Mouse (Mus musculus) embryonic facial prominence, embryonic 13.5 days (tissue): ENCODE results near the gene Gm13290. TPM values are rescaled to one million over a fixed set of nuclear protein-coding genes. Genes with fewer than 3 reads are reported as not detected.
"Not testable (repeated sequence)": the region's sequence is repeated elsewhere in the genome, so short reads cannot be mapped to it uniquely, and the experiment has no call there.

Source experiments
- ATAC-seq: fragments of 200-750 bp; cut with Nextera tagmentation; 2 replicates; pipeline ENCODE4 v1.8.0; 2017; ENCODE audit warnings: low read depth; ENCODE audit not compliant: insufficient number of reproducible peaks, insufficient read depth, low FRiP score, low TSS enrichment
- H3K27ac ChIP-seq: fragments of 300-500 bp; sonication (generic); 2 replicates; pipeline ENCODE4 v1.5.1; 2015; ENCODE audit warnings: moderate library complexity, mild to moderate bottlenecking, inconsistent platforms
- H3K27me3 ChIP-seq: fragments of 300-500 bp; sonication (generic); 2 replicates; pipeline ENCODE4 v1.6.1; 2015; ENCODE audit warnings: mild to moderate bottlenecking, inconsistent platforms
- H3K36me3 ChIP-seq: fragments of 300-500 bp; sonication (generic); 2 replicates; pipeline ENCODE4 v1.6.1; 2015; ENCODE audit warnings: mild to moderate bottlenecking, inconsistent platforms
- H3K4me1 ChIP-seq: fragments of 300-500 bp; sonication (generic); 2 replicates; pipeline ENCODE4 v1.6.1; 2015; ENCODE audit warnings: inconsistent platforms
- H3K4me2 ChIP-seq: fragments of 300-500 bp; sonication (generic); 2 replicates; pipeline ENCODE4 v1.6.1; 2015; ENCODE audit warnings: moderate library complexity, mild to moderate bottlenecking, inconsistent platforms
- H3K4me3 ChIP-seq: fragments of 300-500 bp; sonication (generic); 2 replicates; pipeline ENCODE4 v1.5.1; 2015; ENCODE audit warnings: mild to moderate bottlenecking, inconsistent platforms
- H3K9ac ChIP-seq: fragments of 300-500 bp; sonication (generic); 2 replicates; pipeline ENCODE4 v1.6.1; 2015; ENCODE audit warnings: mild to moderate bottlenecking, inconsistent platforms
- H3K9me3 ChIP-seq: fragments of 300-500 bp; sonication (generic); 2 replicates; pipeline ENCODE4 v1.6.1; 2016; ENCODE audit warnings: inconsistent platforms
- WGBS: fragments of 180-500 bp; shearing (Covaris S2); methylation state at CpG from one replicate; pipeline ENCODE4 v1.1.7; 2015; ENCODE audit warnings: mixed read lengths; 5-methylcytosine and 5-hydroxymethylcytosine counted together
- polyA plus RNA-seq: library from polyadenylated mRNA; unstranded; fragments of >200 nt; fragmentation: Nextera tagmentation; extraction: Ambion mirVana; gene quantifications from 2 replicates; pipeline ENCODE4 v1.2.1, GENCODE M21; 2015

Gm13290 gene
- polyA plus RNA-seq, result 0.46 and 0.70 TPM in 2 replicates

DNA sequence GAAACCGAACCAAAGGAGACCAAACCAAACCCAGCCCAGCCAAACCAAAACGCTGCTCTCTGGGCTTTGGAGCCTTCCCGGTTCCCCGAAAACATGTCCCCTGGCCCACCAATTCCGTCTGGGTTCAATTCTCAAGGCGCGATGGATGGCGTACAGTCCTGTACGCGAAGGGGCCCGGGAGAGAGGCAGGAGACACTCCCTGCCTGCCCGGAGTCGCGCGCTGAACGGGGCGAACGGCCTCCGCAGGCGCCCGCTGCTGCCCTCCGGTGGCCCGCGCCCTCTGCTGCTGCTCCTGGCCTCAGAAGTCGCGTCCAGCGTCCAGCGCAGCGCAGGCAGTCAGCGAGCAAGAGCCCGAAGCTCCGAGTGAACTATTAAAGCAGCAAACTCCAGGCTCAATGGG, at the start of gene Gm13290:
TSS of gene Gm13290 (plus strand) at position 301 of the 400 bp plus-strand sequence.
- WGBS, result no CpG with 5 or more reads among the region's 32 CpGs

DNA sequence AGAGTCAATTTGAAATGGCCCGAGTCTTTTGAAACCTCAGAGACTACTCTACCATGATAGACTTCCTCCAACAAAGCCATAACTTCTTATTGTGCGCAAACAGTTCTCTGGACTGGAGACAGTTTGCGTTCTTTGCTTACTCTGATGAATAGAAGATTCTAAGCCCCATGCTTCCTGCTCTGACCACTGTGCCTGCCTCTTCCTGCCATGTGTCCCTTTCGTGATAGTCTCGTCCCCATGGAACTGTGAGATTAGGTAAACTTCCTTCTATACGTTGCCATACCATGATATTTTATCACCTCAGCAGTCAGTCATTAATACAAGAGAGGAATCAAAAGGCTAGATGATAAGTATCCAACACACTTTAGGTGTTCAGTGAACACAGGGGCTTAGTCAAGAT, 46.9 kb upstream of the Gm13290 start:
- H3K27me3 ChIP-seq, result no peaks in the 10 kb centered on the region
- no peak overlapping the region for H3K9ac ChIP-seq
- no peak overlapping the region for H3K4me2 ChIP-seq
- H3K9me3 ChIP-seq, result no peaks in the 10 kb centered on the region
- ATAC-seq, result no peak
- WGBS, result 86% methylated on average over 6 of the region's 6 CpGs
- no peaks in the 10 kb centered on the region for H3K36me3 ChIP-seq
- H3K4me3 ChIP-seq, result no peak overlapping the region
- H3K4me1 ChIP-seq, result no peaks in the 10 kb centered on the region
- H3K27ac ChIP-seq, result no peak overlapping the region

More for the DNA sequence above, at the start of gene Gm13290:
- H3K9ac ChIP-seq, H3K4me1 ChIP-seq, H3K4me3 ChIP-seq, H3K27me3 ChIP-seq, ATAC-seq, H3K4me2 ChIP-seq, H3K36me3 ChIP-seq, H3K9me3 ChIP-seq, H3K27ac ChIP-seq: not testable (repeated sequence)

DNA sequence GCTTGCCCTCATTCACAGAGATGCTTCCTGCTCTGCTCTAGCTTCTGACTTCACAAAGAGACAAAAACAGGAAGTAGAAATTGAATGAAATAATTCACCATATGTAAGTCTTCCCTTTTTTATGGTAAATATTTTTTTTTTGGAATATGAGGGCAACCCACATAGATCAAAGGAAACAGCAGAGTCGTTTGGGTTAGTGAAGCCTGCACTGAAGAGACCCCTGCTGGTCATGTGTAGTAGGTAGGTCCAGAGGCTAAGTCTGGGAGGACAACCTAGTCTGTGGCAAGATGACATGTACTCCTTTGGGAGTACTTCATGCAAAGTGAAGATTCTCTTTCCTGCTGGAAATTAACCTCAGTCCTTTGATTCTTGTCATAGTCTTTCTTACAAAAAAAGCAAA, 46.3 kb upstream of the Gm13290 start:
- Histone ChIP-seq H3K4me3 (no peak overlapping the region), H3K9ac (no peak overlapping the region), H3K27ac (no peak overlapping the region), H3K27me3 (no peaks in the 10 kb centered on the region), H3K36me3 (no peaks in the 10 kb centered on the region), H3K4me2 (no peak overlapping the region), H3K4me1 (no peaks in the 10 kb centered on the region), H3K9me3 (no peaks in the 10 kb centered on the region)
- WGBS, result 2% methylated on average over 1 of the region's 1 CpGs
- no peak for ATAC-seq

DNA sequence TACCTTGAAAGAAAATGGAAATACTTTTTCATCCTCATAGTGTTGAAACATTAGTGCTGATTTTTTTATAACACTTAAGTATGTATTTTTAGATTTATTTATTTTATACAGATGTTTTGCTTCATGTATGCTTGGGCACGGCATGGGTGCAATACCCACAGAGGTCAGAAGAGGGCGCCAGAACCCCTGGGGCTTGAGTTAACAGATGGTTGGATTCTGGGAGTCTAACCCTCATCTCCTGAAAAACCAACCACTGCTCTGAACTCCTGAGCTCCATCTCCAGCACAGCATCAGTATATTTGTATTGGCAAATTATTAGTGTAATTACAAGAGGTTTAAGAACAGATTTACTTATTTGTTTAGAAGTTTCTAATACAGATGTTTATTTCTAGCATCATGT, 35.2 kb upstream of the Gm13290 start:
- Histone ChIP-seq H3K9ac (no peak overlapping the region), H3K4me1 (no peaks in the 10 kb centered on the region), H3K36me3 (no peaks in the 10 kb centered on the region), H3K4me3 (no peak overlapping the region), H3K9me3 (no peaks in the 10 kb centered on the region), H3K27me3 (no peaks in the 10 kb centered on the region), H3K27ac (no peak overlapping the region), H3K4me2 (no peak overlapping the region)
- 1% methylated on average over 2 of the region's 2 CpGs for WGBS
- no peak for ATAC-seq

DNA sequence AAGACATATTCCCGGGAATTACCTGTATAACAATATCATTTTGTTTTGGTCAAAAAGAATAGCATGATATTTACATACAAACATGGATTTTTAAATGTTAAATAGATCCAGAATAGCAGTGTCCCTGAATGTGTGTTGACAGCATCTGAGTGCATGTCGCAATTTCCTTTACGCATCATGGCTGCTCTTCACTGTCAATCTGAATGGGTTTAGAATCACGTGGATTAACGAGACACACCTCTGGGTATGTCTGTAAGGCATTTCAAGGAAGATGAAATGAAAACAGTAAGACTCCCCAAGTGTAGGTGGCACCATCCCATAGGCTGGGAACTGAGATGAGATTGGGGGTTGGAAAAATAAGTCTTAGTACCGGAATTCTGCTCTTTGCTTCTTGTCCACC, 34.6 kb upstream of the Gm13290 start:
- Histone ChIP-seq H3K27me3 (no peaks in the 10 kb centered on the region), H3K27ac (no peak overlapping the region), H3K36me3 (no peaks in the 10 kb centered on the region), H3K9ac (no peak overlapping the region), H3K4me2 (no peak overlapping the region), H3K4me1 (no peaks in the 10 kb centered on the region), H3K9me3 (no peaks in the 10 kb centered on the region), H3K4me3 (no peak overlapping the region)
- WGBS, result 88% methylated on average over 6 of the region's 6 CpGs
- ATAC-seq, result no peak

DNA sequence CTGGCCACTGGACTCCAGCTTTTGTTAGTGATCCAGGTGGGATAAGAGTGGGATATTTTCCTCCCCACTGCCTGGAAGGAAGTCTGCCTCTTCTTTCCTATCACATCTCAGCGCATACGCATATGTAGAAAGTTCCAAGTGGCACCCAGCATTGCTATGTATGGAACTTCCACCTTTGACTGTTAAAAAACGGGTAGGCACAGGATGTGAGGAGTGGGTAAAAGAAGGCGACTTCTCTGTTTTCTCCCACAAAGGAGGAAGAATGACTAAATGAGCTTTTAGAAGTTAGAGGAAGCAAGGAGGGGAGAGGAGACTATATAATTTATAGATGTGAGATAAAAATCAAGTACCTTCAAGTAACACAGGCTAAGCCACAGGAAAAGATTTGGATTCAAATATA, 32.2 kb upstream of the Gm13290 start:
- H3K27me3 ChIP-seq, result no peaks in the 10 kb centered on the region
- no peaks in the 10 kb centered on the region for H3K4me1 ChIP-seq
- no peaks in the 10 kb centered on the region for H3K36me3 ChIP-seq
- no peak for ATAC-seq
- no peak overlapping the region for H3K9ac ChIP-seq
- WGBS, result 91% methylated on average over 4 of the region's 4 CpGs
- H3K9me3 ChIP-seq, result no peaks in the 10 kb centered on the region
- no peak overlapping the region for H3K27ac ChIP-seq
- H3K4me2 ChIP-seq, result no peak overlapping the region
- H3K4me3 ChIP-seq, result no peak overlapping the region

DNA sequence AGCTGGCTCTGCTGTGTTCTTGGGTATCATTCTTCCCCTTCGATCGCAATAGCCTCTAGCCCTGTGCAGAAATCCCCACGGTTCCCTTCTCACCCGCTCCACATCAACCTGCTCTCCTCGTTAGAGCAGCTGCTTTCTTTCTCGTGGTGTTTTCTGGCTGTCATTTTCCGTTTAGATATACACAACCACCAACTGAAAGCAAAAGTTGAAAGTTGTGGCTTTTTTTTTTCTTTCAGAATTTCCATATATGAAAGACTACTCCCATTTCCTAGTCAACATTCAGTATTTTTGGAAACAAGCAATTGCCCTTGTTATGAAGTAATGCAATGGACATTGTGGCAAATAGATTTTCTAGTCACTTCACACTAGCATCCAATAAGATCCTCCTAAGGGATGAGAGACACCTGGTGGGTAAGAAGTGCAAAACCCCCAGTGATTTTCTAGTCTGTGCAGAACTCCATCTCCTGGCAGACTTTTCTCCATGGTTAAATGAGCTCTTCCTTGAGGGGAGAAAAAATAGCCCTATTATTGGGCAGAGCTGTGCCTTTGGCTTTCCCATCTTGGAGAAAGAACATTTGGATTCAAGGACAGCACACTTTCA, 30.8 kb upstream of the Gm13290 start:
- Histone ChIP-seq H3K27me3 (no peaks in the 10 kb centered on the region), H3K9ac (no peak overlapping the region), H3K4me1 (no peaks in the 10 kb centered on the region), H3K36me3 (no peaks in the 10 kb centered on the region), H3K27ac (no peak overlapping the region), H3K9me3 (no peaks in the 10 kb centered on the region), H3K4me2 (no peak overlapping the region), H3K4me3 (no peak overlapping the region)
- ATAC-seq, result no peak
- WGBS, result 62% methylated on average over 7 of the region's 7 CpGs

DNA sequence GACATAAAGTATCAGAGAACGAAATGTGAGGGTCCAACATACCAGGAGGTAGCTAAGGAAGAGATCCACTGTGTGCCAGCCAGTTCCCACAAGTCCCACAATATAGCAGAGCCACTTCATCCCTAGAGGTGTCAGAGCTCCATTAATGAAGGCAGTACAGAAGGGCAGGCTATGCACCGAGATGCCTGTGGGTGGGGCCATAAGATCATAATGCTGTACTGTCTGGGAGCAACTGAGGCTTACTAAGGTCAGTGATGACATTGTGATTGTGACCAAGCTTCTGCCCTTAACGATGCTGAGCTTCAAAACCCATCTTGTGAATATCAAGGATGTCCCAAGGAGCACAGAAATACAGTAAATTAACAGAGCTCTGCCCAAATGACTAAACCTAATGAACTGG, 29.4 kb upstream of the Gm13290 start:
- no peak overlapping the region for H3K27ac ChIP-seq
- H3K36me3 ChIP-seq, result no peaks in the 10 kb centered on the region
- H3K27me3 ChIP-seq, result no peaks in the 10 kb centered on the region
- H3K9ac ChIP-seq, result no peak overlapping the region
- no peaks in the 10 kb centered on the region for H3K9me3 ChIP-seq
- WGBS, result 73% methylated on average over 3 of the region's 3 CpGs
- no peak overlapping the region for H3K4me3 ChIP-seq
- ATAC-seq, result no peak
- no peaks in the 10 kb centered on the region for H3K4me1 ChIP-seq
- no peak overlapping the region for H3K4me2 ChIP-seq

DNA sequence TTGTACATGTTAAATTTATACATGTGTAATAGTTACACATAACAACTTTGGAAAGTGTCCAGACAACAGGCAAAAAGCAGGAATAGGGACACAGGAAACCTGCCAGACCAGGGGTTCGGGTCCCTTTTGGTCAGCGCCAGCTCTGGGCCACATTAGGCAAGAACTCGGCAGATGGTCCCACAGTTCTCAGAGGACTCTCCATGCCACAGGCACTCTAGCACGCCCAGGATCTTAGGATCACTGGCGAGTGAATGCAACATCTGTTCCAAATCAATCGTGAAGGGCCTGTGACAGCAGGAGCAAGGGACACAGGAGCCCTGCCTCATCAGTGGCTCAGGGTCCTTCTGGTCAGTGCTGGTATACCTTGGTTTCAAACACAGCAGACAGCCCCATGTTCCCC, 23.7 kb upstream of the Gm13290 start:
- Histone ChIP-seq H3K27me3 (no peaks in the 10 kb centered on the region), H3K27ac (no peak overlapping the region), H3K4me3 (no peak overlapping the region), H3K4me2 (no peak overlapping the region), H3K4me1 (no peaks in the 10 kb centered on the region), H3K9ac (no peak overlapping the region), H3K9me3 (no peaks in the 10 kb centered on the region), H3K36me3 (no peaks in the 10 kb centered on the region)
- 28% methylated on average over 6 of the region's 6 CpGs for WGBS
- no peak for ATAC-seq

DNA sequence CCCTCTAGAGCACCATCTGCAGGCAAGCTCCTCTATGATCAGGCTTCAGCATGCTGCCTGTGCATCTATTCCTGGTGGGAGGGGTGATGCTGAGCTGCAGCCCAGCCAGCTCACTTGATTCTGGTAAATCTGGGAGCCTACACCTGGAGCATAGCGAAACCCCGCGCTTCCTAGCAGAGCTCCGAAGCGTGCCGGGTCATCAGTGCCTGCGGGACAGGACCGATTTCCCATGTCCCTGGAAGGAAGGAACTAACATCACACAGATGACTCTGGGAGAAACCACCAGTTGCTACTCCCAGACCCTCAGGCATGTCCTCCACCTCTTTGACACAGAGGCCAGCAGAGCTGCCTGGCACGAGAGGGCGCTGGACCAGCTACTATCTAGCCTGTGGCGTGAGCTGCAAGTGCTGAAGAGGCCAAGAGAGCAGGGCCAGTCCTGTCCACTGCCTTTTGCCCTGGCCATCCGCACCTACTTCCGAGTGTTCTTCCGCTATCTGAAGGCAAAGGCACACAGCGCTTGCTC, 18.8 kb upstream of the Gm13290 start, which contains the start of gene Gm13271:
TSS of gene Gm13271 (plus strand) at position 51 of the 523 bp plus-strand sequence.
- H3K9ac ChIP-seq, H3K4me3 ChIP-seq, H3K36me3 ChIP-seq, ATAC-seq, H3K27ac ChIP-seq, H3K27me3 ChIP-seq, H3K4me2 ChIP-seq, H3K9me3 ChIP-seq, H3K4me1 ChIP-seq: not testable (repeated sequence)
- WGBS, result 67% methylated on average over 15 of the region's 15 CpGs

DNA sequence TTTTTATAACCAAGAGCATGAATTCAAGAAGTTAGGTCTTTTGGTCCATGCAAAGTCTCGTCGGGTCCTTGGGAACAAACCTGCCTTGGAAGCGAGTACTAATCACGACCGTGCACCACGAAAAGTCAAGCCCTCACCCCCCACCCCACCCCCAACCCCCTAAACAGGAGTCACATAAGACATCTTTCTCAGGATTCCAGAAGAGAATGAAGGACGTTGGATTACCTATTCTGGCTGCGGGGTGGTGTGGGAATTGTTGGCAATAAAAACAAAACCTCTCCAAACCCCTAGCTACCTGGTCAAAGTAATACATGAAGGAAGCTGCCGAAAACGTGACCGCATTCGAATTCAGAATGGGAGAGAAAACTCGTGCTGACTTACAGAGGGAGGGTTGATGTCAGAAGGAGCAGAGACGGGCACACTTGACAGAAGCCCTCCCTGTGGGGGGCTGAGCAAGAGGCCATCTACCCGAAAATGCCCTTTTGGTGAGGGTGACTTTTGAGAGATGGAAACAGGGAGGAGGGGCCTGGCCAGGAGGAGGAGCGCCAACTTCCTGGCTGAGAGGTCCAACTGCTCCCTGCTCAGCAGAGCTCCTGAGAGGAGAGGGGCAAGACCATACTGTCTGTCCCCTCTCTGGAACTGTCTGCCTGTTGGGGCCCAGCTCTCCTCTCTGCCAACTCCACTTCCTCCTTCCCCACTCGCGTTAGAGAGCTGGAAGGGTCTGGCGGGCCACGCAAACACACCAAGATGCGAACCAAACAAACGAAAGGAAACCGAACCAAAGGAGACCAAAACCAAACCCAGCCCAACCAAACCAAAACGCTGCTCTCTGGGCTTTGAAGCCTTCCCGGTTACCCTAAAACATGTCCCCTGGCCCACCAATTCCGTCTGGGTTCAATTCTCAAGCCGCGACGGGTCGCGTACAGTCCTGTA, 16.8 kb upstream of the Gm13290 start:
- H3K27me3 ChIP-seq, ATAC-seq, H3K4me1 ChIP-seq, H3K9me3 ChIP-seq, H3K36me3 ChIP-seq: not testable (repeated sequence)
- Histone ChIP-seq H3K4me3 (peak overlapping the region; percentile 55), H3K9ac (peak overlapping the region; percentile 78), H3K4me2 (peak overlapping the region; percentile 71), H3K27ac (peak overlapping the region; percentile 95)
- whole genome bisulfite sequencing, result 7% methylated on average over 29 of the region's 31 CpGs

DNA sequence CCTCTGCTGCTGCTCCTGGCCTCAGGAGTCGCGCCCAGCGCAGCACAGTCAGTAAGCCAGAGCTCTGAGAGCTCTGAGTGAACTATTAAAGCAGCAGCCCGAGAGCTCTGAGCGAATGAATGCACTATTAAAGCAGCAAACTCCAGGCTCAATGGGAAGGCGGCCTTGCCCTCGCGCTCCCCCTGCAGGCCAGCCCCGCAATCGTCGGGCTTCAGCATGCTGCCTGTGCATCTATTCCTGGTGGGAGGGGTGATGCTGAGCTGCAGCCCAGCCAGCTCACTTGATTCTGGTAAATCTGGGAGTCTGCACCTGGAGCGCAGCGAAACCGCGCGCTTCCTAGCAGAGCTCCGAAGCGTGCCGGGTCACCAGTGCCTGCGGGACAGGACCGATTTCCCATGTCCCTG, 16.0 kb upstream of the Gm13290 start:
- not testable (repeated sequence) for H3K36me3 ChIP-seq, H3K27me3 ChIP-seq, H3K4me1 ChIP-seq, H3K9me3 ChIP-seq
- peak overlapping the region; percentile 71 for H3K4me2 ChIP-seq
- WGBS, result under 1% methylated on average over 21 of the region's 21 CpGs
- peak overlapping the region; percentile 78 for H3K9ac ChIP-seq
- peak overlapping the region; percentile 55 for H3K4me3 ChIP-seq
- peak overlapping the region; percentile 95 for H3K27ac ChIP-seq
- ATAC-seq, result peak; percentile 100
